Mouse (Mus musculus) liver, postnatal 0 days (tissue): ENCODE measurements around the gene Bag2.

ENCODE experiments used
- CTCF ChIP-seq: sonication (generic); IDR thresholded peaks from 2 replicates; pipeline ENCODE4 v1.5.1; 2016; ENCODE audit warnings: antibody characterized with exemption, low read depth
- EP300 ChIP-seq: IDR thresholded peaks from 2 replicates; pipeline ENCODE4 v1.6.1; 2016; ENCODE audit warnings: antibody characterized with exemption, low read depth, mild to moderate bottlenecking

GRCm38 (mm10) chr1:33734001-33734685 lies 23.5 kb downstream of the Bag2 start:
- TF ChIP-seq EP300 (no peak), CTCF (no peak)
